Mouse (Mus musculus) embryonic facial prominence, embryonic 11.5 days (tissue): ENCODE data around the gene C2cd4c. TPM values are rescaled to one million over a fixed set of nuclear protein-coding genes. Genes with fewer than 3 reads are reported as not detected.

ENCODE experiments used
- ATAC-seq: fragments of 200-750 bp; cut with Nextera tagmentation; replicated peaks from 2 replicates; pipeline ENCODE4 v1.8.0; 2017; ENCODE audit warnings: low read depth; ENCODE audit not compliant: insufficient number of reproducible peaks, low FRiP score, low TSS enrichment
- DNase-seq: peaks from one replicate; pipeline ENCODE4 v3.0.0-alpha.2; 2015; ENCODE audit warnings: low spot score
- H3K27ac ChIP-seq: fragments of 300-500 bp; sonication (generic); replicated peaks from 2 replicates; pipeline ENCODE4 v1.5.1; 2014; ENCODE audit warnings: mild to moderate bottlenecking, low read depth, low read length, control low read depth
- H3K27me3 ChIP-seq: fragments of 300-500 bp; sonication (generic); 2 replicates; pipeline ENCODE4 v1.6.1; 2014; ENCODE audit warnings: mild to moderate bottlenecking, low read length, moderate library complexity, mixed read lengths; ENCODE audit not compliant: control insufficient read depth, insufficient read depth
- H3K36me3 ChIP-seq: fragments of 300-500 bp; sonication (generic); replicated peaks from 2 replicates; pipeline ENCODE4 v1.6.1; 2014; ENCODE audit warnings: low read depth, mild to moderate bottlenecking, low read length, moderate library complexity, mixed read lengths; ENCODE audit not compliant: control insufficient read depth, insufficient read depth
- H3K4me1 ChIP-seq: fragments of 300-500 bp; sonication (generic); 2 replicates; pipeline ENCODE4 v1.6.1; 2014; ENCODE audit warnings: low read length, mixed read lengths; ENCODE audit not compliant: control insufficient read depth, insufficient read depth
- H3K4me2 ChIP-seq: fragments of 300-500 bp; sonication (generic); 2 replicates; pipeline ENCODE4 v1.6.1; 2014; ENCODE audit warnings: low read depth, mild to moderate bottlenecking, control low read depth, low read length, moderate library complexity
- H3K4me3 ChIP-seq: fragments of 300-500 bp; sonication (generic); 2 replicates; pipeline ENCODE4 v1.5.1; 2014; ENCODE audit warnings: low read depth, low read length, control low read depth
- H3K9ac ChIP-seq: fragments of 300-500 bp; sonication (generic); replicated peaks from 2 replicates; pipeline ENCODE4 v1.6.1; 2014; ENCODE audit warnings: mild to moderate bottlenecking, control low read depth, low read length
- H3K9me3 ChIP-seq: fragments of 300-500 bp; sonication (generic); replicated peaks from 2 replicates; pipeline ENCODE4 v1.6.1; 2016; ENCODE audit warnings: mild to moderate bottlenecking, low read length, inconsistent platforms, mixed read lengths; ENCODE audit not compliant: control insufficient read depth
- WGBS: fragments of 180-500 bp; shearing (Covaris S2); extraction: QIAGEN DNeasy Blood & Tissue Kit; methylation state at CpG from one replicate; pipeline ENCODE4 v1.1.7; 2014; 5-methylcytosine and 5-hydroxymethylcytosine counted together
- polyA plus RNA-seq: library from polyadenylated mRNA; unstranded; fragments of >200 nt; fragmentation: Nextera tagmentation; extraction: Ambion mirVana; gene quantifications from 2 replicates; pipeline ENCODE4 v1.2.1, GENCODE M21; 2014

C2cd4c gene
- polyA plus RNA-seq, 1 experiment from 2014 or later = 0.04 TPM

DNA sequence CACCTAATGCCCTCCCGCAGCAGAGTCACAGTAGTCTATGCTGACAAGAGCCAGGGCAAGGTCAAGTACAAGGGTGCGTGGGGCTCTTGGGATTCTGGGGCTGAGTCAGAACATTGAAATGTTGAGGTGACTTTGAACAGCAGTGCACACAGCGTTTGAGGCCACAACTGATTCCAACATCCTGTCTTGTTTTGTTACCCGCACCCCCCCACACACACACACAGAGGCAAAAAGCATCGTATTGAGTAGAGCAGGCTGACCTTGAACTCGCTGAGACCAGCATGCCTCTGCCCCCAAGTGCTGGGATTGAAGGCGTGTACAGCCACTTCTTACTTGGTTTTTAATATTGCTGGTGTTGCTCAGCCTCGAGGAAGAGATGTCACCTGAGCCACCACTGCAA is 39.5 kb downstream of the C2cd4c start:
- Histone ChIP-seq H3K27ac (no peak overlapping the region), H3K9me3 (no peaks in the 10 kb centered on the region), H3K9ac (no peak overlapping the region), H3K36me3 (no peaks in the 10 kb centered on the region), H3K27me3 (no peaks in the 10 kb centered on the region), H3K4me1 (no peaks in the 10 kb centered on the region), H3K4me2 (no peak overlapping the region), H3K4me3 (no peak overlapping the region)
- 81% methylated on average over 8 of the region's 8 CpGs for WGBS
- no peak for DNase-seq
- ATAC-seq = no peak

DNA sequence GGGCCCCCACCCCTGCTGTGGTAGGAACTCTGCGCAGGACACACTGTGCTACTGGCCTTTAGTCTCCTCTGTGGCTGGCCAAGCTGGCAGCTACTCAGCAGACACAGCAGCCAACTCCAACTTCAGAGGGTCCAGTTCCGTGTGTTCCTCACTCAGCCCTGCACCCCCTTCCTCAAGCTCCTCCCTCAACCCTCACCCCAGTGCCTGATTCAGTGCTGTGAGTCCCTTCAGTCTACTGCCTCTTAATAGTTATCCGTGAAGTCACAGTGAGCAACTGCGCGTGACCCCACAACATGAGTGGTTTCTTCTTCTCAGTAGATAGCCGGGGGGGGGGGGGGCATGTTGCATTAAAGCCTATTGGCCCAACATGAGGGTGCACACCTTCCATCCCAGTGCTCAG is 40.2 kb downstream of the C2cd4c start:
- no peak overlapping the region for H3K9ac ChIP-seq
- no peaks in the 10 kb centered on the region for H3K4me1 ChIP-seq
- WGBS = 89% methylated on average over 6 of the region's 6 CpGs
- no peaks in the 10 kb centered on the region for H3K9me3 ChIP-seq
- H3K27ac ChIP-seq = no peak overlapping the region
- H3K4me3 ChIP-seq = no peak overlapping the region
- no peak for ATAC-seq
- no peak for DNase-seq
- H3K4me2 ChIP-seq = no peak overlapping the region
- H3K36me3 ChIP-seq = no peaks in the 10 kb centered on the region
- no peaks in the 10 kb centered on the region for H3K27me3 ChIP-seq

DNA sequence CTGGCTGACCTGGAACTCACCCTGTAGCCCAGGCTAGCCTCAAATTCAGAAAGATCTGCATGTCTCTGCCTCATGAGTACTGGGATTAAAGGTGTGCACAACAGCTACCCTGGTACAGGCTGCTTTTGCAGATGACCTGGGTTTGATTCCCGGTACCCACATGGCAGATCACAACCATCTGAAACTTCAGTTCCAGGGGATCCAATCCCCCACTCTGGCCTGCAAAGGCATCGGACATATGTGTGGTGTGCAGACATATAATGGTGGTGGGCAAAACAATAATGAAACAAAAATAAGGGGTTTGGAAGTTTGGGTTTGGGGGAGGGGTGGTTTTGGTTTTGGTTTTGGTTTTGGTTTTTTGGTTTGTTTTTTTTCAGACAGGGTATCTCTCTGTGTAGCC is 42.5 kb downstream of the C2cd4c start:
- ATAC-seq (no peak), DNase-seq (no peak)
- Histone ChIP-seq H3K36me3 (no peaks in the 10 kb centered on the region), H3K4me3 (no peak overlapping the region), H3K9ac (no peak overlapping the region), H3K9me3 (no peaks in the 10 kb centered on the region), H3K4me2 (no peak overlapping the region), H3K4me1 (no peaks in the 10 kb centered on the region), H3K27ac (no peak overlapping the region), H3K27me3 (no peaks in the 10 kb centered on the region)
- 93% methylated on average over 2 of the region's 2 CpGs for WGBS

GRCm38 (mm10) chr10:79569921-79570320 is 43.9 kb downstream of the C2cd4c start:
- WGBS = 86% methylated on average over 5 of the region's 5 CpGs
- Histone ChIP-seq H3K27ac (no peak overlapping the region), H3K9me3 (no peaks in the 10 kb centered on the region), H3K4me2 (no peak overlapping the region), H3K4me1 (no peaks in the 10 kb centered on the region), H3K27me3 (no peaks in the 10 kb centered on the region), H3K4me3 (no peak overlapping the region), H3K9ac (no peak overlapping the region), H3K36me3 (no peaks in the 10 kb centered on the region)
- ATAC-seq = no peak
- no peak for DNase-seq

GRCm38 (mm10) chr10:79559716-79560115 is 54.1 kb downstream of the C2cd4c start:
- no peak for DNase-seq
- WGBS = 81% methylated on average over 2 of the region's 2 CpGs
- no peak for ATAC-seq

DNA sequence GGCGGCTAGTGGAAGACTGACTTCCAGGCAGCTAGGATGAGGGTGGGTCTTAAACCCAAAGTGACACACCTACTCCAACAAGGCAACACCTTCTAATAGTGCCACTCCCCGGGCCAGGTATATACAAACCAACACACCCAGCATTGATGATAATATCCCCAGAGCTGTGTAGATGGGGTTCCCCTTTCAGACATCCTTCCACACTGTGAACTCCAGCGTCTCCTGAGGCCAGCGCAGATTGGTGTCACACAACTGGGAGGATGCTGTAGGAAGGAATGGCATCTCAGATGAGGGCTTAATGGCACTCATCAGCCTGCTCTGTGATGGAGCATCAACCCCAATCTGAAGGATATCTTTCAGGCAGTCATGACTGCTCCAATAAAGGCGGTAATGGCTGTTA is 56.3 kb downstream of the C2cd4c start:
- Histone ChIP-seq H3K27ac (no peak overlapping the region), H3K4me1 (no peaks in the 10 kb centered on the region), H3K27me3 (no peaks in the 10 kb centered on the region), H3K9me3 (no peaks in the 10 kb centered on the region), H3K36me3 (no peaks in the 10 kb centered on the region), H3K9ac (no peak overlapping the region), H3K4me3 (no peak overlapping the region), H3K4me2 (no peak overlapping the region)
- 93% methylated on average over 5 of the region's 5 CpGs for WGBS
- no peak for ATAC-seq
- DNase-seq = no peak

More at GRCm38 (mm10) chr10:79559716-79560115, 54.1 kb downstream of the C2cd4c start:
- H3K9ac ChIP-seq = no peak overlapping the region
- H3K27me3 ChIP-seq = no peaks in the 10 kb centered on the region
- H3K4me3 ChIP-seq = no peak overlapping the region
- H3K27ac ChIP-seq = no peak overlapping the region
- no peak overlapping the region for H3K4me2 ChIP-seq
- no peaks in the 10 kb centered on the region for H3K9me3 ChIP-seq
- no peaks in the 10 kb centered on the region for H3K36me3 ChIP-seq
- no peaks in the 10 kb centered on the region for H3K4me1 ChIP-seq

DNA sequence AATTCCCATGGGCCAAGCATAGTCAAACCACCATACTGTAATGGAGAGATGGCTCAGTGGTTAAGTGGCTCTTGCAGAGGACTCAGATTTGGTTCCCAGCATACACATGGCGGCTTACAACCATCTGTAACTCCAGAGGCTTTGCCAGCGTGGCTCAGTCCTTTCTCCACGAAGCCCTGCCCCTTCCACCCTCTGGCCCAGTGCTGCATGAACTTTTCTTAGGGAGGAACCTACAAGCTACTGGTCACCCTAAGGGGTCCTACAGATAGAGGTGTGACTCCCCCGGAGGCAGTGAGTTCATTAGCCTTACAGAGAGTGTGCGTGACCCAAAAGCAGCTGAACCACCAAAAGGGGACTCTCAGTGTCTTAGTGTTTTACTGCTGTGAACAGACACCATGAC is 56.9 kb downstream of the C2cd4c start:
- no peak overlapping the region for H3K27ac ChIP-seq
- no peak overlapping the region for H3K4me2 ChIP-seq
- no peak for ATAC-seq
- no peaks in the 10 kb centered on the region for H3K4me1 ChIP-seq
- no peak overlapping the region for H3K9ac ChIP-seq
- DNase-seq = no peak
- H3K4me3 ChIP-seq = no peak overlapping the region
- H3K9me3 ChIP-seq = no peaks in the 10 kb centered on the region
- no peaks in the 10 kb centered on the region for H3K36me3 ChIP-seq
- H3K27me3 ChIP-seq = no peaks in the 10 kb centered on the region
- WGBS = 96% methylated on average over 5 of the region's 5 CpGs
